Mouse (Mus musculus): ENCODE results near the gene Atp6v1a.
A peak's percentile ranks its signal among the peaks of the same experiment; 100 is the strongest.

Gene Atp6v1a

GRCm38 (mm10) chr16:44136511-44137021, 2.9 kb downstream of the Atp6v1a start:
- DNase-seq: peak; percentile 53

GRCm38 (mm10) chr16:44133187-44133586, 6.3 kb downstream of the Atp6v1a start:
- no peak for DNase-seq

DNA sequence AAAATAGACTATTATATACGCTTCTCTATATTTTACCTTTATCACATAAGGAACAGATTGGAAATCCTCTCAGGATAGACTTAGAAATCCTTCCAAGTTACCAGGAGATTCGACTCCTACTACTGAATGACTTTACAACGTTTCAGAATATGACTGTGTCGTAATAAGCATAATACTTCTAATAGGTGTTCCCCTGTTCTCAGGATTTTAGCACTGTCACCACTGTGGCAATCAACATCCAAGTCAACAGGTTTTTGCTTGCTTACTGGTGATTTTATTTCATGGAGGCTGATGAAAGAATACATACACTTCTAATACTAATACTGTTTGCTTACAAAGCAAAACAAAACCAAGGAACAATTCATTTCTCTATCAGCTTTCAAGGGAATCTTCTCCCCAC, 7.2 kb downstream of the Atp6v1a start:
- DNase-seq: no peak

GRCm38 (mm10) chr16:44126437-44126836, 13.1 kb downstream of the Atp6v1a start:
- DNase-seq: no peak

DNA sequence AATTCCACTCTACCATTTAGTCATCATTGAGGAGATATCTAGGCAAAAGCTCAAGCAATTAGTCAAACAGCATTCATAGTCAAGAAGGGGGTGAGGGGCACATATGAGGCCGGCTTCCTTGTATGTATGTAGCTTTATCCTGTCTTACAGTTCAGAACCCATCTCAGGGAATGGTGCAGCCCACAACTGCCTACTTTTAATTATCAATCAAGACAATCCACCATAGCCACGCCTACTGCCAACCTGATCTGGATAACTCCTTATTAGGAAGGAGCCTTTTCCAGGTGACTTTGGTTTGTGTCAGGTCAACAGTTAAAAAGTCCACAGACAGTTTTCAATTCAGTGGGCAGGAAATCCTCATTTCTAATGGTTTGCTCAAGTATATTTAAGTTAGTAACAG, 14.1 kb downstream of the Atp6v1a start:
- DNase-seq: no peak

DNA sequence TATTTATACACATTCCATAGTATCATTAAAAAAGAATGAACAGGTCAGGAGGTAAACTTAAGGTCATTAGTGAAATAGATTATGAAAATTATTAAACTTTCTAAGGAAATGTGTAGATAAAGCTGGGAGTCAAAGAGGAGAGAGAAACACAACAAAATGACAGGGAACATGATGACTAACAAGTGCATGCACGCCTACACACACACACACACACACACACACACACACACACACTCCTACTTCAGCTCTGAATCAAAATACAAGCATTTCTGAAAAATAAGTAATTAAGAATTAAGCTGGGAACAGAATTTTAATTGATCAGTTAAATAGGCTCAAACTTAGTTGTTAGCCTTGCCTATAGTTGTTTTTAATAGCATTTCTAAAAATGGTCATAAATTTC, 14.8 kb downstream of the Atp6v1a start:
- no peak for DNase-seq

DNA sequence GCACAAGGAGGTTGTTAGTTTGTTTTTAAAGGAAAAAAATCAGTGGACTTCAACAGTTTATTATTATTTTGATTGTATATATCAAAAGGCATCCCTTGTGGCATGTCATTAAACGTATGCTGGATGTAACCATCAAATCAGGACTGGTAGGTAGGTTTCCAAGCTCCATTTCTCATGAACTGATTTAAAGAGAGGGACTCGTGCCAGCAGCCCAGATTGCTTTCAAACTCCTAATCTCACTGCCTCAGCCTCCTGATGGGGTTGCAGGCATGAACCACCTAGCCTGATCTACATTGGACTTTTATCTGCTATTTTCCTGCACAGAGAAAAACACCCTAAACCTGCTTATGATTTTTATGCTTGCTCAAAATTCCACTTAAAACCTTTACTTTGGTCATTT, 15.7 kb downstream of the Atp6v1a start:
- DNase-seq: no peak

- DNase-seq: no peak
Observed at GRCm38 (mm10) chr16:44122982-44123725, 16.4 kb downstream of the Atp6v1a start.

- no peak for DNase-seq
Observed at GRCm38 (mm10) chr16:44122574-44122973, 16.9 kb downstream of the Atp6v1a start.

- DNase-seq: no peak
Observed at GRCm38 (mm10) chr16:44122122-44122521, 17.4 kb downstream of the Atp6v1a start.

DNA sequence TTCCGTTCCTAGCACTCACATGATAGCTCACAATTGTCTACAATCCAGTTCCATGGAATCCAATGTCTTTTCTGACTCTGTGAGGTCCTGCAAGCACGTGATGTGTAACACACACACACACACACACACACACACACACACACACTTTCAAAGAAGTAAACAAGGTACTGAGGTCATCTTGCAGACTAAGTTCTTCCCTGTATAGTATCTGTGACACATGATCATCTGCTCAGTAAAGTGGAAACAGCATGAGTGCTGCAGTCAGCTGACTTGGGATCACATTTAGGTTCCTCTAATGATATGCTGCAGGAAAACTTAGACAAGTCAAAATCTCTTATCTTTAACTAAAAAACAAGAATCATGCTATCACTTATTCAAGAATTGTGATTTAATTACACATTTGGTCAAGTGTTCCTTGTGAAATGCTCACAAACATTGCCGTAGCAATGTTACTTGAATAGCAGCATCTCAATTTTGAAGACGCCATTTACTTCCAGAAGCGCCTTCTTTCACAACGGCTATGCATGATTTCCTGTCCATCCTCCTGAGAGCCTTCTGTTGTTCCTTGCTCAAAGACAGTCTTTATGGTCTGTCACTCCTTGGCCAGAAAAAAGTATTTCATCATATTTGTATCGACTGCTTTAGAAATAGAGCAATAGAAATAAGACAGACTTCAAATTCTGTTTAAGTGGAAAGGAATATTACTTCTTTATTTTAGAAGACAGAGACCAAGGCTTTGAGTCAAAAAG, 19.6 kb downstream of the Atp6v1a start:
- DNase-seq: no peak

DNA sequence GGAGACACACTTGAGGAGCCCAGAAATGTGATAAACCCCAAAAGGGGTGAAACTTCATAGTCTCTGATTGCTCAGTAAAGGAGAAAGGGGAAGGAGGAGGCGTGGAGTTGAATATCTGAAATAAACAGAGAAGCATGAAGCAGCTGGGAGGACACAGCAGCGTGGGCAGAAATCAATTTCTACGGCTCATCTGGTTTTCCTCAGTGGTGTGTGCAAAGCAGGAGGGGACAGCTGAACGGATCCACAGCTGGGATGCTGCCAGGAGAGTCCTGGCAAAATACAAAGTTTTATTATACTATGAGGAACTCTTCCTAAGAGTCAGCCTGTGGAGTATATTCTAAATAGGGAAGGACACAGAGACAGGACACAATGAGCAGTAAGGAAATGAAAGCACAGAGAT, 30.5 kb downstream of the Atp6v1a start:
- no peak for DNase-seq

DNA sequence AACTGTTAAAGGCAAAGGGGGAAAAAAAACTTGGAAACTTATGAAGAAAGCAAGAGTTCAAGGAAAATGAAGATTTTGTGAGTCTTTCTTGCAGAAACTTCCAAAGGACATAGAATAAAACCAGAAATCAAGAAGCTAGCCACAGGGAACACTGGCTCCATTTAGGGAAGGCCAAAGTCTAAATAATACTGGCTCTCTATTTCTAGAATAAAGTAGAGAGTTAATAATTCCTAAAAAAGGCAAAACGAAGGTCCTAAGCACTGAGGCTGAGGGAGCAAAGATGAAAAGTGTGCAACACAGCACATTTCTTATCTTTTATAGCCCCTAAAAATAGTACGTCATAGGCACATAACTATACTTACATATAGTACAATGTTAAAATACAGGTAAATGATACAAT, 34.3 kb downstream of the Atp6v1a start:
- no peak for DNase-seq

DNA sequence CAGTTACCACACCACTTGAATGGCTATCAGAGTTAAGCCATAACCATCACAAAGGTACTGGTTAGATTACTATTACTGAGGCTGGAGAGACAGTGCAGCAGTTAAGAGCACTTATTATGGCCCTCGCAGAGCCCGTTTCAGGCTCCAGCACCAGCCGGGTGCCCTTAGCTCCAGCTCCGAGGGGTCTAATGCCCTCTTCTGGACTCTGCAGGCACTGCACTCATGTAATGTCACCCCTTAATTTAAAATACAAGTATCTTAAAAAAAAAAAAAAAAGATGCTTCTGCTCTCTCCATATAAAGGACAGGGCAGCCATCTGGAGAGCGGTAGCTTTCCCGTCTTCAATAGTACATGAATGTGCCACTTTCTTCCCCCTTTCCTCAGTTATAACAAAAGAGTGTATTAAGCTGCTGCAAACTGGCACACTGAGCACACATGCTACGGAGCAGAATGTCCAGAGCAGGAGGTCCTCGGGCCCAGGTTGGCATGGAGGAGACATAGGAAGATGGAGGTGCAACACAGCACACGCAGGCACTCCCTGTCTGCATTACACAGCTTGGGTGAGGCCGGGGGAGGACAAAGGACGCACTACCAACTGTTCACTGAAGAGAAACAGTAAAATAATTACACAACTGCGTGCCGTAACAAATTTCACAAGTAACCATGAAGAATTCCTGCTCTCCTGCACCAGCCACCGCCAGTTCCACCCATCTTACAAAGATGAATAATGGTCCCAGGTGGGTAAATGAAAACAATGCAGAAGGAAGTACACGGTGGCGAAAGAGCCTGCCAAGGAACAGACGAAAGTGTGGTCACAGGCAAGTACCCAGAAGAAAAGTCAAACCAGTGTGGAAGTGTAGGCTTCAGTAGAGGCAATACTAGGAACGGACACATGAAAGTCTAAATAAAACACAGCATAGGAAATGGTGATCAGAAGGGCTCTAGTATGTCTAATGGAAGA, 35.4 kb downstream of the Atp6v1a start:
- no peak for DNase-seq

DNA sequence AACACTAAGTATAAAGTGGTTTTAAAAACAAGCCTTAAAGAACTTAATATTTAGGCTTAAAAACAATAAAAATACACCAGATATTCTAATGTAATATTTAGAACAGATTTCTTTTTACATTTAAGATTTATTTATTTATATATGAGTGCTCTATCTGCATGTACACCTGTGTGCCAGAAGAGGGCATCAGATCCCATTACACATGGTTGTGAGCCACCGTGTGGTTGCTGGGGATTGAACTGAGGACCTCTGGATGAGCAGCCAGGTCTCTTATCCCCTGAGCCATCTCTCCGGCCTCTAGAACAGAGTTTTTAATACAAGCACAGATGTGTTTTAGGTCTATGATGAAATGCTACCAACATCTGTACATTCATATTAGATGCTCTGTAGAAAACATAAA, 36.6 kb downstream of the Atp6v1a start:
- no peak for DNase-seq

GRCm38 (mm10) chr16:44101181-44101710, 38.3 kb downstream of the Atp6v1a start:
- peak; percentile 19 for DNase-seq

DNA sequence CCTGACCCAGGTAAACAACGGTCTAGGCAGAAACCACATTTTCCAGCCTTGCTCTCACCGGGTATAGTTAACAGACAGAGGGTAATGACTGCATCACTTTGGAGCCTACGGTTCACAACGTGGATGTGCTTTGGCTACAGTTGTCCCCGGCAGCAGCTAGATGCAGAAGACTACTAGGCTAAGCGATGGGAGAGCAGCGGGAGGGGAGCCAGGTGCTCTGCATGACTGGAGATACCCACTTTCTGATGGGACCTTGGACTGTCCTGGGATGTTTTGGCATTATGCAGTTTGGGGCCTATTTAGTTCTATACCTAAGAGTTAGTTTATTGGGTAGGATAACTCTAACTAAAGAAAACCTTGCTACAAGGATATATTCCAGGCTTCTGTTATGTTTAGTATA, 40.1 kb downstream of the Atp6v1a start:
- no peak for DNase-seq

DNA sequence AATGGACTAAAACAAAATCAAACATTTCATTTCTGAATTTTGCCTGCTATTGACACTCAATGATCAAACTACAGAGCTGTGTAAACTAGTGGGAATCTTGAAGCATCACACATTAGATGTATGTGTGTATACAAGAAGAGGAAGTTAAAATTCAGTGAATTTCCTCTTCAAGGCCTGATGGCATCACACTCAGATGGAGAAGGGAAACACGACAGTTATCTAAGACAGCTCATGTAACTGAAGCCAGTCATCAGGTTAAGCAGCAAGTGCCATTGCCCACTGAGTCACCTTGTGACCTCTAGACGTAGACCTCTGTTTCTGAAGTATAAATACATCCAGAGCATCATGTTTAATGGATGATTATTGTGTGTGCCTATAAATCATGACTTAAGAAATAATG, 51.9 kb downstream of the Atp6v1a start:
- no peak for DNase-seq

- DNase-seq: peak; percentile 69
Observed at GRCm38 (mm10) chr16:44063025-44063894, 76.2 kb downstream of the Atp6v1a start, which contains the start of gene Gramd1c. Gene Gramd1c, minus strand, starts transcription at chr16:44063345.

DNA sequence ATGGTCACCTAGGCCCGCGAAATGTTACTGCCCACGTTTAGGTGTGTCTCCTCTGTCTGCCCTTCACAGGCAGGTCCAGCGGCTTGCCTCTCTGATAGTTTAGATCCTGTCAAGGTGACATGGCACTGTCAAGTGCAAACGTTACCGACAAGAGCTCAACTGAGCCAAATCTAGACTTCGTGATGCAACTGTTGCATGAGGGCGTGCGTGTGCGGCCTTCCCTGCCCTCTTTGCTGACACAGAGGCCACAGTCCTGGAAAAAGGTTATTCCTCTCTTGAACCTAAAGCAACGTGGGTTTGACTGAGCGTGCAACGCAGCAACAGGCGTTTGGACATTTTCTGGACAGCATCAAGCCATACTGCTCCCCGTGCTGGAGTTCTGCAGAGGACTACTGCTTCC, 78.2 kb downstream of the Atp6v1a start:
- DNase-seq: no peak

- DNase-seq: no peak
Observed at GRCm38 (mm10) chr16:44060604-44061286, 78.8 kb downstream of the Atp6v1a start.

Data from lung, postnatal 36 days (tissue).